Mouse (Mus musculus): ENCODE results near the gene Fam122b. TPM values are rescaled to one million over a fixed set of nuclear protein-coding genes. Genes with fewer than 3 reads are reported as not detected.

Gene Fam122b
- total RNA-seq, 4 experiments from 2014 or later: 8.7 to 9.8 (median 9.3) TPM

DNA sequence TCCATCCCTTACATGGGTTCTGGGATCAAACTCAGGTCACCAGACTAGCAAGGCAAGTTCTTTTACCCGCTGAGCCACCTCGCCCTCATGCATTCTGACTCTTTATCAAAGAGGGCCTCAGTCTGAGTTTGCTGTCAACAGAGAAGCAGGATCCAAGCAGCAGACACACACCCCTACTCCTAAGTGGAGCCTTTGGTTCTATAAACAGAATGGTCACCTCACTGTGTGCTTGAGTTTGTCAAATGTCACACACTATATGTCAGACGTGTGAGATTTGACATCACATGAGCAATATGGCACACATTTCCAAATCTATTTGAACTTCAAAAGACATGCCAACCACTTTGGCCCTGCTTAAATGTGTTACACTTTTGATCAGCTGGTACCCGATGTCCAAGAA is 71.9 kb downstream of the Fam122b start:
- no peak for DNase-seq

DNA sequence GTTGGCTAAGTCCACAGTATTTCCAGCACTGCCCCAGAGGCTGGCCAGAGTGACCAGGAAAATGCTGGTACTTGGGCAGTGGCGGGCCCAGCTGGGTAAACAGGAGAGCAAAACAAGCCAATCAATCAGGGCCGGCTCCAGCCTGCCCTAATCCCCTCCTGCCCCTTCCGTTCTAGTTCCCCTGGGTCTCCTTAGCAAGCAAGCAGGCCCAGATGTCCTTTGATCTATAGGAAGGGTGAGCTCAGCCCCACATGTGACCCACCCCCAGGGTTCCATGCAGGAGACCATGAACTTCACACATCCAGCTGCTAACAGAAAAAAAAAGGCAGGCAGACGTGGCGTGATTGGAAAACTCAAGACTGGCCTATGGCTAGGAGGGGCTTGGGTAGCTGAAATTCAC is 73.2 kb downstream of the Fam122b start:
- DNase-seq: no peak

Other genes with a start within 250 kb of the Fam122b start
- gene Plac1, start 29.7 kb downstream of the Fam122b start, total RNA-seq (2022): not detected
- not detected for gene Fam122c, start 3.6 kb upstream of the Fam122b start, total RNA-seq (2022)
- 10 to 100 TPM; 16.2 to 21.2 (median 19.8) TPM for gene Mospd1, start 100.7 kb upstream of the Fam122b start, total RNA-seq (2022)
- gene Etd, start 165.1 kb upstream of the Fam122b start, total RNA-seq (2022): not detected

Data from adrenal gland, adult 8-10 months (tissue).